Mouse (Mus musculus) Patski (cell line): Measurements from ENCODE around the gene Wnt9a. TPM values are rescaled to one million over a fixed set of nuclear protein-coding genes. Genes with fewer than 3 reads are reported as not detected.

ENCODE experiments used
- ATAC-seq: fragments of 100-300 bp; one replicate; pipeline ENCODE4 v1.8.0; 2021
- CTCF ChIA-PET: fragments of 350-600 bp; sonication (Branson Sonifier 250); formaldehyde crosslinking; loops from one replicate; lab custom pipeline; 2022; ENCODE audit warnings: inconsistent platforms; lab: Charles Lee
- POLR2A ChIA-PET: fragments of 350-600 bp; sonication (Branson Sonifier 250); formaldehyde crosslinking; loops from one replicate; lab custom pipeline; 2022; ENCODE audit warnings: antibody characterized with exemption, inconsistent platforms; lab: Charles Lee
- DNase-seq: peaks from one replicate; pipeline ENCODE4 v3.0.0-alpha.2; 2011; ENCODE audit warnings: low read depth, low spot score
- H3K27me3 ChIP-seq: fragments of 371-371 bp; one replicate; pipeline ENCODE4 v1.5.1; 2021
- CTCF ChIP-seq: fragments of 100-300 bp; IDR thresholded peaks from one replicate; pipeline ENCODE4 v1.5.1; 2021
- in situ Hi-C: fragments of 300-500 bp; cut with MboI; formaldehyde crosslinking; loops from 3 replicates; pipeline ENCODE4 v1.11.1; 2018; ENCODE audit warnings: low pct_unique_long_range_greater_than_20kb, mixed read lengths
- polyA plus RNA-seq: library from polyadenylated mRNA; unstranded; gene quantifications from one replicate; pipeline ENCODE4 v1.2.3, GENCODE M21; 2021

The Wnt9a gene
- polyA plus RNA-seq = 7.5 TPM

DNA sequence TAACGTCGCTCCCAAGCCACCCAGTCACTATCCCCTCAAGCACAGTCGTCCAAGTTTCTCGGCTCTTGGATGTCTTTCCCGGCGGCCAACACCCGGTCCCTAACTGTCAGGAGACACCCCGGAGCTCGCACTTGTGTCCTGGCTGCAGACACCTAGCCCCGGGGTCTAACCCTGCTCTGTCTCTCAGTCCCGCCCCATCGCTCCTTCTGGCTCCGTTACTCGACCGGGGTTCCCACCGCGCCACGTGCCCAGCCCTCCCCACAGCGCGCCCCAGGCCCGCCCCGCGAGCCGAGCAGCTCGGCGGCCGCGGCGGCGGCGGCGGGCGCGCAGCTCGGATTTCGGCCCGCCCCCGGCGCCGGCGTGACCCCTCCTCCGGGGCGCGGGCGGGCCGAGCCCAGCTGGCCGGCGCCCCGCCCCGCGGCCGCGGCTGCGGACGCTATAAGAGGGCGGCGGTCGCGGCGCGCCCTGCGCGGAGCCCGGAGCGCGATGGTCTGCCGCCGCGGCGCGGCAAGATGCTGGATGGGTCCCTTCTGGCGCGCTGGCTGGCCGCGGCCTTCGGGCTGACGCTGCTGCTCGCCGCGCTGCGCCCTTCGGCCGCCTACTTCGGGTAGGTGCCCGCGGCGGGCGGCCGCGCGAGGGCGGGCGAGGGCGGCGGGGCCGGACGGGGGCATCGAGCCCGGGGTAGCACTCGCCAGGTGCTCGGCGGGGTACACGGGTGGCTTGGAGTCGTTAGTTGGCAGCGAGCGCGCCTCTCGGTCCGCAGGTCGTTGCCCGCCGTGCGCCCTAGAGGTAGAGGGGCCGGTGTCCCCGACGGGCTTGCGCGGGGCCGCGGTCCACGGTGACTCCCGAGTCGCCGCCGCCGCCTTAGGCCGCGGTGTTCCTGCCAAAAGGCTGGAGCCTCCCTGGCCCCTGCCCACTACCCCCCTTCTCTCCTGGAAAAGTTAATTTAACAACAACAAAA, at the start of gene Wnt9a:
Gene Wnt9a, plus strand, starts transcription at position 468 of the 961 bp plus-strand sequence.
- no peak for TF ChIP-seq CTCF
- POLR2A ChIA-PET = interaction anchor here (0.7 kb wide), 1 partner anchor 180 kb away, joined by 3 read pairs; no protein-coding TSS in a partner anchor
- H3K27me3 ChIP-seq = no peaks in the 10 kb centered on the region
- in situ Hi-C loops = no loop called here
- CTCF ChIA-PET = interaction anchor here (1.0 to 1.6 kb wide), 3 partner anchors 32 to 177 kb away, joined by 3 to 5 read pairs (median 3); no protein-coding TSS in a partner anchor
- ATAC-seq = peak; percentile 41
- DNase-seq = no peak

DNA sequence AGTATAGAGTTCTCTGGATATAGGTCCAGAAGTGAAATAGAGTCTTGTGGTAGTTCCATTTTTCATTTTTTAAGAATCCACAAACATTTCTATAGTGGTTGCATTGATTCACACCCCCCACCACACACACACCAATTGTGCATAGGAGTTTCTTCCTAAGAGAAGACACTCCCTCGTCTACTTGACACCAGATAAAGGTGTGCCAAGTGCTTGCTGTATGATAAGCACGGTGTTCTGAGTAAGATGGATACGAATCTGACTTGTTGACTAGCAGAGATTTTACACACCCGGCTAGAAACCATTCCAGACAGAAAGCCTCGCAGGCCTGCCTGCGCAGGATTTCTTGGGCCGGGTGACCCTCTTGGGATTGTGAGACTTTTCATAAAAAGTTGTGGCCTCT, 47.1 kb upstream of the Wnt9a start:
- ChIA-PET POLR2A (no interaction called here), CTCF (no interaction called here)
- H3K27me3 ChIP-seq = peaks cover 41% of the 10 kb centered on the region
- ATAC-seq = no peak
- in situ Hi-C loops = no loop called here
- TF ChIP-seq CTCF = no peak
- DNase-seq = no peak

DNA sequence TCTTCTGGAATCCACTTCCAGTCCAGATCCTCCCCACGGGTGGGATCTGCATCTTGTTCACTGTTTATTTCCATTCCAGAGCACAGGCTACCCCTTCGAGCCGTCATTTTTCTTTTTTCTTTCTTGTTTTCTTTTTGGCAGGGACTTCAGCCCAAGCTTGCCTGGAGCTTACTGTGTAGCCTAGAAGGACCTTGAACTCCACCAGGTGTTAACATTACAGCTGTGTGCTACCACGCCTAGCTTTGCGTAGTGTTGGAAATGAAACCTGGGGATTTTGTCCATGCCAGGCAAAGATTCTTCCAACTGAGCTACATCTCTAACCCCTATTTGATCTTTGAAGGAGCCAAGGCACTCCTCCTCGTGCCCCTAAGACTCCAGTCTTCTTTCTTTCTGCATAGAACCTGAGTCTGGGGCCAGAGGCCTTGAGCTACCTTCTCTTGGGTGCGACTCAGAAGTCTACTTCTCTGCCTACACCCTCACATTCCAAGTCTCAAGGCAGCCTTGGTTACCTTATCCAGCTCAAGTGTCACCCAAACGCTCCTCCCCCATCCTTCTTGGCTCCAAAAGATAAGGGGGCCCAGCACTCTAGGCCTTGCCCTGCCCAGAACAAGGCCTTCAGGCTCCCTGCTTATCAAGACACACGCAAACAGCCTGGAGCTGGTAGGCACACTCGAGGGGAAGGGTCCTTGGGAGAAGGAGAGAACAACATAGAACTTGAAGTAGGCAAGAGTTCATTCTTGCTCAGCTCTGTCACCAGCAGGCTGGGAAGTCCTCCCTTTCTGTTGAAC, 45.8 kb upstream of the Wnt9a start:
- CTCF ChIA-PET = no interaction called here
- no peak for ATAC-seq
- peaks cover 44% of the 10 kb centered on the region for H3K27me3 ChIP-seq
- TF ChIP-seq CTCF = no peak
- in situ Hi-C loops = no loop called here
- DNase-seq = no peak
- POLR2A ChIA-PET = no interaction called here

DNA sequence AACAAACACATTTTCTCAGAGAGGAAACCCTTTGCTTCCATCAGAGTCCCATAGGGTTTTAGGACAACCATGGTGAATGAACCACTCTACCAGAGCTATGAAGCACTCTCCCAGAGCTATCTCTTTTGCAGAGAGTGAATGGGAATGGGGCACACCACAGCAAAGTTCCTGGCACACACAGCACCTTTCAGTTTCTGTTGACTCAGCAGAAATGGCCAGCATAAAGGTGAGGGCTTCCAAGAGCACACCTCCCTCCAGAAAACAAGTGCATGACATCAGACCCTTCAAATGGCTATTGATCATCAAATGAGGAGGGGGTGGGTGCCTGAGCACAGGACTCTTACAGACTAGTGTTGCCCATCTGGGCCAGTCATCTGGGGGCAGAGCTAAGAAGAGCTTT, 44.4 kb upstream of the Wnt9a start:
- ATAC-seq (no peak), DNase-seq (no peak)
- TF ChIP-seq CTCF = no peak
- in situ Hi-C loops = no loop called here
- peaks cover 44% of the 10 kb centered on the region for H3K27me3 ChIP-seq
- ChIA-PET CTCF (no interaction called here), POLR2A (no interaction called here)

DNA sequence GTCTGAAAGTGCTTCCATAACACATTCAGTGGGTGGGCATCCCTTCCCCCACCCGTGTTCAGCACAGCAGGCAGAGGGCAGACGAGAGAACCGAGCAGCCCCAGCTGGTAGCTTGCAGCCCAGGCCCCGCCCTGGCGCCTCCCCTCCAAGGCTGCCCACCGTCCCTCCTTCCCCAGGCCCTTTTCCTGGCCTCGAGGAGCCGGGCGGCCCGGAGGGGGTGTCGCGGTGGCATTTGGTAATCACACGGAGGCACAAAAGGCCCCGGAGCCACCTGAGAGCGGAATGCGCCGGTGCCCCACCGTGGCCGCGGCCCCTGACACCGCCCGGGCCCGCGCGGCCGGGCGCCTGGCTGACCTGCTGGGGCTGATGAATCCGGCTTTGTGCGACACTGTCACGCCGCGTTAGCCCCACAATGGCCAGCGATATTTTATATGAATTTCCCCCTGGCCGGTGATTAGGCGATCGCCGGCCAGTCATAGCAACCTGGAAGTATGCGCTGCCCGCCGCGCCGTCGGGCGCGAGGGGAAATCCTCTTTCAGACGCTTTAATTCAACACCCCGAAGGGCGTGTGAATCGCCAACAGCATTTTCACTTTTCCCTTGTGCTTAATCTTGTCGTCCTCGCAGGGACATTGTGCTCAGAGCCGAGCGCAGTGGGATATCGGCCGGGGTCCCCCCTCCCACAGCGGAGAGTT, 42.7 kb upstream of the Wnt9a start:
- TF ChIP-seq CTCF = no peak
- no peak for ATAC-seq

DNA sequence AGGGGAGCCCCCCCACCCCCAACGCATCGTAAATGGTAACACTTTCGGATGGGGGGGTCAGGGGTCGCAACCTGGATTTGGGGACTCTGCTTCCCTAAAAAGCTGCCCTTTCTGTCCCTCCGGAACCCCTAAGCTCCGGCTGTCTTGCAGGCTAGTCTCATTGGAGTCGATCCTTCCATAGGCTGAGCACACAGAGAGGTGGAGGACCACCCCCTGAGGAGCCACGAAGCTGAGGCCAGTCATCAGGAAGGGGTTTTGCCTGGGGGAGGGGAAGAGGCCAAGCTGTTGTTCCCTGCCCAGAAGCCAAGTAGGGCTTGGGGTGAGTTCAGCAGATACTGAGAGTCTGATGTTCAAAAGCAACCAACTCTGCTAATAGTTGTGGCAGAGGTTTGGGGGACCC, 42.1 kb upstream of the Wnt9a start:
- in situ Hi-C loops = no loop called here
- DNase-seq (no peak), ATAC-seq (no peak)
- ChIA-PET POLR2A (no interaction called here), CTCF (no interaction called here)
- no peak for TF ChIP-seq CTCF
- peaks cover 33% of the 10 kb centered on the region for H3K27me3 ChIP-seq

More for the DNA sequence above, 42.7 kb upstream of the Wnt9a start:
- ChIA-PET CTCF (no interaction called here), POLR2A (no interaction called here)
- in situ Hi-C loops = no loop called here
- peaks cover 37% of the 10 kb centered on the region for H3K27me3 ChIP-seq
- DNase-seq = no peak

DNA sequence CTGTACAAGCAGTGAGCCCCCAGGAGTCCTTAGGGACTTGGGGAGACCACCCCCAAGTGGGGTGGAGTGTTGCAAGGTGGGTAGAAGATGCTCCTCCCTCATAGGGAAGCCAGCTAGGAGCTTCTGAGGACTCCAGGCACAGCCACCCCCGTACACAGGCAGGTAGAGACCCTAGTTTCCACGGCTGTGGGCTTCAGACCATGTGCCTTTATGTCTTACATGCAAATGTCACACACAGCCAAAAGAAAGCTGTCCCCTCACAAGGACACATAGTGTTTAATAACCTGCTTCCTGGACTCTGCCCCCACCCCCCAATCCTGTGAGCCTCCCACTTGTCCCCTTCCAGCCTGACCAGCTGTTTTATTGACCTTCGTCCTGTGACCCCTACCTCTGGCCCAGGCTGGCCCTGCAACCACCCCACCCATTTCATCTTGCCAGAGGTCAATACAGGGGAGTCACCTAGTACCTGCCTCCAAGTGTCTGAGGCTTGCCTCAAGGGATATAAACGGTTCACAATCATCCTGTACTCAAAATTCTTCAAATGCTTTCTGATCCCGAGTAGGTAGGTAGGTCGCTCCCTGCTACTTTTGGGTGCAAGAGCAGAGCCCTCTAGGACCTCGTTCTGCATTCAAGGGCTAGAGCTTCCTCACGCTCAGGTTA, 41.4 kb upstream of the Wnt9a start:
- in situ Hi-C loops = no loop called here
- H3K27me3 ChIP-seq = peaks cover 32% of the 10 kb centered on the region
- CTCF ChIA-PET = no interaction called here

DNA sequence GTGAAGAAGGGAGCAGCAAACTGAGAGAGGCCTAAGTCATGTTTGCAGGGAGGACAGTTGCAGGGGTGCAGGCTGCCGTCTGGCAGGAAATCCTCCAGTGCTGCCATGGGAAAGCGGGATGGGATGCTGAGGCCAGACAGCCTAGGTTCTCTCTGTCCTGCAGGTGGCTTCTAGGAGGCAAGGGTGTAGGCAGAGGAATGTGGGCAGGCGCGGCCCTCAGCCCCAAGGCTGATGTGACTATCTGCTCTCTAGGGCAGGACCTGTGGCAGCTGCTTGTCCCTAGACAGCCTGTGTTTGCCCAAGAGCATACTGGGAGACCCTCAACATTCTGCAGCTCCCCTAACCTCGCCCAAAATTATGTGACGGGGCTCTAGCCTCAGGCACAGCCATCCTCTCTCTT, 40.0 kb upstream of the Wnt9a start:
- in situ Hi-C loops = no loop called here
- DNase-seq = no peak
- ATAC-seq = no peak
- H3K27me3 ChIP-seq = peaks cover 35% of the 10 kb centered on the region
- POLR2A ChIA-PET = no interaction called here
- no peak for TF ChIP-seq CTCF
- CTCF ChIA-PET = no interaction called here

More for the DNA sequence above, 41.4 kb upstream of the Wnt9a start:
- ATAC-seq (no peak), DNase-seq (no peak)
- TF ChIP-seq CTCF = no peak
- POLR2A ChIA-PET = no interaction called here

DNA sequence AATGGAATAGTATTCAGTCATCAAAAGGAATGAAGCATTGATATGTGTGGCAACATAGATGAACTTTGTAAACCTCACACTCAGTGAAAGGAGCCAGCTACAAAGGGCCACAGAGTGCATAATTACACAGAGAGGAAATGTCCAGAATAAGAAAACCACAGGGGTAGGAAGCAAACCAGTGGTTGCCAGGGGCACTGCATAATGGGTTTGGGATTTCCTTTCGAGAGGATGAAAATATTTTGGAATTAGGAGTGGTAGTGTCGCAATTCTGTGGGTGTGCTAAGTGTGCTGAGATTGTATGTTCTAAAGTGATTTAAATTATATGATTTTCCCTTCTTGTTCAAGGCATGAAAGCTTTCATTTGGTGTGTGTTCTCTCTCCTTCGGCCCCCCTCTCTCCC, 32.5 kb upstream of the Wnt9a start:
- ChIA-PET POLR2A (interaction anchor here (0.6 kb wide), 1 partner anchor 38 kb away, joined by 3 read pairs; no protein-coding TSS in a partner anchor), CTCF (no interaction called here)
- no peak for ATAC-seq
- DNase-seq = no peak
- peaks cover 19% of the 10 kb centered on the region for H3K27me3 ChIP-seq
- no peak for TF ChIP-seq CTCF
- in situ Hi-C loops = no loop called here

DNA sequence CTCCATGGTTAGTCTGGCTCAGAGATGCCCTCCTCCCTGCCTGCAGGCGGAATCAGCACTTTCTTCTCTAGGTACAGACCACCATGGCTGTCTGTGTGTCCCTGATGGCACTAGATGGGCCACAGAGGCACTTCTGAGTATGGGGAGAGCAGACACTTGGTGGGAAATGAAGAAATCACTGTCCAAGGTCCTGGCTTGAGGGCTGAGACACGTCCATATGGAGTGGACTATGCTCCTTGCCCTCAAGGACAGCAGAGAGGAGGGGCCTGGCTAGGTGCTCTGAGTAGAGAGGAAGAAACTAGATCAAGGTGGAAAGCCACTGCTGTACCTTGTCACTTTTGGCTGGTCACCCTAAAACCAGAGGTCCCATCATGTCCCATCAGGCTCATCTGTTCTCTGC, 29.9 kb upstream of the Wnt9a start:
- in situ Hi-C loops = no loop called here
- DNase-seq (no peak), ATAC-seq (no peak)
- TF ChIP-seq CTCF = no peak
- H3K27me3 ChIP-seq = peaks cover 14% of the 10 kb centered on the region
- ChIA-PET CTCF (no interaction called here), POLR2A (no interaction called here)
